Mouse (Mus musculus): ENCODE data around the gene Gm45716. TPM values are rescaled to one million over a fixed set of nuclear protein-coding genes. Genes with fewer than 3 reads are reported as not detected.

The Gm45716 gene
- total RNA-seq, 1 experiment from 2014 or later = 25.2 TPM

- ATAC-seq (replicated peaks; ENCODE audit: insufficient number of reproducible peaks, low FRiP score, low TSS enrichment, poor library complexity, severe bottlenecking) = no peak
Observed at GRCm38 (mm10) chr11:90243300-90243699, 55.8 kb downstream of the Gm45716 start.

GRCm38 (mm10) chr11:90245630-90246029 lies 58.1 kb downstream of the Gm45716 start:
- ATAC-seq (replicated peaks; ENCODE audit: insufficient number of reproducible peaks, low FRiP score, low TSS enrichment, poor library complexity, severe bottlenecking) = peak; percentile 16; the same call in 1 of the 2 replicates

- ATAC-seq (replicated peaks; ENCODE audit: insufficient number of reproducible peaks, low FRiP score, low TSS enrichment, poor library complexity, severe bottlenecking) = no peak
Observed at GRCm38 (mm10) chr11:90246676-90247075, 59.2 kb downstream of the Gm45716 start.

GRCm38 (mm10) chr11:90247793-90248192 lies 60.3 kb downstream of the Gm45716 start:
- no peak for ATAC-seq (replicated peaks; ENCODE audit: insufficient number of reproducible peaks, low FRiP score, low TSS enrichment, poor library complexity, severe bottlenecking)

- peak; percentile 96 for ATAC-seq (replicated peaks; ENCODE audit: insufficient number of reproducible peaks, low FRiP score, low TSS enrichment, poor library complexity, severe bottlenecking)
Observed at GRCm38 (mm10) chr11:90249025-90249650, 61.7 kb downstream of the Gm45716 start, which contains the start of gene Mmd. Gene Mmd (plus strand): TSS chr11:90249456.

- no peak for ATAC-seq (replicated peaks; ENCODE audit: insufficient number of reproducible peaks, low FRiP score, low TSS enrichment, poor library complexity, severe bottlenecking)
Observed at GRCm38 (mm10) chr11:90249701-90250141, 62.2 kb downstream of the Gm45716 start.

GRCm38 (mm10) chr11:90250189-90250588 lies 62.7 kb downstream of the Gm45716 start:
- ATAC-seq (replicated peaks; ENCODE audit: insufficient number of reproducible peaks, low FRiP score, low TSS enrichment, poor library complexity, severe bottlenecking) = no peak

- ATAC-seq (replicated peaks; ENCODE audit: insufficient number of reproducible peaks, low FRiP score, low TSS enrichment, poor library complexity, severe bottlenecking) = no peak
Observed at GRCm38 (mm10) chr11:90250730-90251129, 63.2 kb downstream of the Gm45716 start.

GRCm38 (mm10) chr11:90251923-90252322 lies 64.4 kb downstream of the Gm45716 start:
- no peak for ATAC-seq (replicated peaks; ENCODE audit: insufficient number of reproducible peaks, low FRiP score, low TSS enrichment, poor library complexity, severe bottlenecking)

- no peak for ATAC-seq (replicated peaks; ENCODE audit: insufficient number of reproducible peaks, low FRiP score, low TSS enrichment, poor library complexity, severe bottlenecking)
Observed at GRCm38 (mm10) chr11:90252366-90252765, 64.9 kb downstream of the Gm45716 start.

- no peak for ATAC-seq (replicated peaks; ENCODE audit: insufficient number of reproducible peaks, low FRiP score, low TSS enrichment, poor library complexity, severe bottlenecking)
Observed at GRCm38 (mm10) chr11:90254536-90254935, 67.1 kb downstream of the Gm45716 start.

- ATAC-seq (replicated peaks; ENCODE audit: insufficient number of reproducible peaks, low FRiP score, low TSS enrichment, poor library complexity, severe bottlenecking) = no peak
Observed at GRCm38 (mm10) chr11:90255687-90256086, 68.2 kb downstream of the Gm45716 start.

- ATAC-seq (replicated peaks; ENCODE audit: insufficient number of reproducible peaks, low FRiP score, low TSS enrichment, poor library complexity, severe bottlenecking) = no peak
Observed at GRCm38 (mm10) chr11:90256833-90257525, 69.5 kb downstream of the Gm45716 start.

- no peak for ATAC-seq (replicated peaks; ENCODE audit: insufficient number of reproducible peaks, low FRiP score, low TSS enrichment, poor library complexity, severe bottlenecking)
Observed at GRCm38 (mm10) chr11:90258321-90258927, 70.9 kb downstream of the Gm45716 start.

GRCm38 (mm10) chr11:90259071-90259470 lies 71.6 kb downstream of the Gm45716 start:
- ATAC-seq (replicated peaks; ENCODE audit: insufficient number of reproducible peaks, low FRiP score, low TSS enrichment, poor library complexity, severe bottlenecking) = no peak

GRCm38 (mm10) chr11:90259826-90260225 lies 72.3 kb downstream of the Gm45716 start:
- no peak for ATAC-seq (replicated peaks; ENCODE audit: insufficient number of reproducible peaks, low FRiP score, low TSS enrichment, poor library complexity, severe bottlenecking)

GRCm38 (mm10) chr11:90264180-90264579 lies 76.7 kb downstream of the Gm45716 start:
- ATAC-seq (replicated peaks; ENCODE audit: insufficient number of reproducible peaks, low FRiP score, low TSS enrichment, poor library complexity, severe bottlenecking) = peak; percentile 61; the same call in 1 of the 2 replicates

GRCm38 (mm10) chr11:90265581-90265980 lies 78.1 kb downstream of the Gm45716 start:
- no peak for ATAC-seq (replicated peaks; ENCODE audit: insufficient number of reproducible peaks, low FRiP score, low TSS enrichment, poor library complexity, severe bottlenecking)

- ATAC-seq (replicated peaks; ENCODE audit: insufficient number of reproducible peaks, low FRiP score, low TSS enrichment, poor library complexity, severe bottlenecking) = no peak
Observed at GRCm38 (mm10) chr11:90268934-90269333, 81.5 kb downstream of the Gm45716 start.

Data from monocyte, adult 5-6 weeks (primary cell).